Mouse (Mus musculus) ES-E14 (cell line): ENCODE results near the gene Tent5d.

Experiments used
- CHD2 ChIP-seq: IDR thresholded peaks from 2 replicates; pipeline ENCODE4 v1.6.1; 2014; ENCODE audit warnings: mild to moderate bottlenecking, low read depth, low read length, inconsistent platforms
- HCFC1 ChIP-seq: IDR thresholded peaks from 2 replicates; pipeline ENCODE4 v1.6.1; 2012; ENCODE audit warnings: low read length, inconsistent platforms, borderline replicate concordance; ENCODE audit not compliant: insufficient read depth
- MAFK ChIP-seq: IDR thresholded peaks from 2 replicates; pipeline ENCODE4 v1.6.1; 2014; ENCODE audit warnings: mild to moderate bottlenecking, low read depth, low read length, inconsistent platforms; ENCODE audit not compliant: insufficient read depth
- ZC3H11A ChIP-seq: IDR thresholded peaks from 2 replicates; pipeline ENCODE4 v1.6.1; 2012; ENCODE audit warnings: low read depth, mild to moderate bottlenecking, inconsistent platforms, low read length, borderline replicate concordance
- ZNF384 ChIP-seq: IDR thresholded peaks from 2 replicates; pipeline ENCODE4 v1.6.1; 2012; ENCODE audit warnings: low read depth, low read length, inconsistent platforms

GRCm38 (mm10) chrX:107858165-107858564, 65.8 kb downstream of the Tent5d start:
- TF ChIP-seq CHD2 (no peak), MAFK (no peak), ZNF384 (no peak), HCFC1 (no peak), ZC3H11A (no peak)
